Mouse (Mus musculus) spleen, adult 2 months (tissue): ENCODE data around the gene Cnksr3.

Source experiments
- CTCF ChIP-seq: fragments of 200-500 bp; IDR thresholded peaks from 2 replicates; pipeline ENCODE4 v1.5.1; 2011; ENCODE audit warnings: mild to moderate bottlenecking, inconsistent platforms; ENCODE audit not compliant: insufficient read depth, insufficient read length, insufficient replicate concordance; ENCODE audit errors: extremely low read depth
- POLR2A ChIP-seq: fragments of 200-500 bp; IDR thresholded peaks from 2 replicates; pipeline ENCODE4 v1.6.1; 2011; ENCODE audit warnings: low read depth, low read length, inconsistent platforms

- TF ChIP-seq CTCF (no peak), POLR2A (no peak)
Observed at GRCm38 (mm10) chr10:7234601-7235000, 22.6 kb upstream of the Cnksr3 start.
